Mouse (Mus musculus) testis, adult 2 months (tissue): ENCODE measurements around the gene Armc8.

Source experiments
- CTCF ChIP-seq: fragments of 200-500 bp; IDR thresholded peaks from 2 replicates; pipeline ENCODE4 v1.5.1; 2012; ENCODE audit warnings: low read depth, mild to moderate bottlenecking, inconsistent platforms, low read length, moderate library complexity; ENCODE audit not compliant: control insufficient read depth, insufficient read depth, insufficient replicate concordance
- POLR2A ChIP-seq: fragments of 200-500 bp; IDR thresholded peaks from 2 replicates; pipeline ENCODE4 v1.6.1; 2012; ENCODE audit warnings: low read depth, mild to moderate bottlenecking, inconsistent platforms, low read length, moderate library complexity; ENCODE audit not compliant: control insufficient read depth

GRCm38 (mm10) chr9:99454211-99454610, 114.5 kb downstream of the Armc8 start:
- TF ChIP-seq CTCF (no peak), POLR2A (no peak)
